Mouse (Mus musculus): ENCODE measurements around the gene Cdh22.

DNA sequence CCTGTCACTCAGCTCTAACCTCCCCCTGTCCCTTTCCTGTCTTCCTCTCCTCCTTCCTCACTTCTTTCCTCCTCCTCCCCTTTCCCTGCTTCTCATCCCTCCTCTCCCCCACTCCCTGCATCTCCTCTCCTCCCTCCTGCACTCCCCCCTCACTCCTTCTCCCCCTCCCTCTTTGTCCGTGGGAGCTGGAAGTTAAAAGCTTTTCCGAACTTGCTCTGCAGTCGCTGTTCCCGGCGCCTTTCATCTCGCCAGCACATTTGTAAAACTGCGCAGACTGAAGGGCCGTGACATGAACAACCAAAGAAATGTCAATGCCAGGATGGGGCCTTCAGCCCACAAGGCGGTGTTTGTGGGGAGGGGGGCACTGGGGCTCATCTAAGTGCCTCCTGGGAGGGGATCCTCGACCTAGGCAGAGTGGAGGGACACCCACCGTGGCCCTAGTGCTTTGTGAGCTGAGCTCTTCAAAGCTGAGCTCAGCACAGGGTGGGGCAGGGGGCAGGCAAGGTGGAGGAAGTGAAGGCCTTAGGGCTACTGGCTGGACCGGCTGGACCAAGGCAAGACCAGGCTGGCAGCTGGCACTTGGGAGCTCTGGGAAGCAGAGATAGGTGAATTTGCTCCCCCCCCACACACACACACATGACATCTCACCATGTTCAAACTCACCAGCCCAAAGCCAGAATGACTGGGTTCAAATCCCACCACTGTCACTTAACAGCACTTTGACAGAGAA, 3.9 kb upstream of the Cdh22 start:
- TF ChIP-seq CTCF (IDR thresholded peaks at IDR 0.05) (no peak), EP300 (IDR thresholded peaks at IDR 0.05) (no peak)
